Mouse (Mus musculus) midbrain, embryonic 14.5 days (tissue): ENCODE results near the gene Ctrc. TPM values are rescaled to one million over a fixed set of nuclear protein-coding genes. Genes with fewer than 3 reads are reported as not detected.

Source experiments
- ATAC-seq: fragments of 200-750 bp; cut with Nextera tagmentation; 2 replicates; pipeline ENCODE4 v1.8.0; 2017; ENCODE audit warnings: moderate number of reproducible peaks, moderate library complexity; ENCODE audit not compliant: low FRiP score, low TSS enrichment
- DNase-seq: peaks from one replicate; pipeline ENCODE4 v3.0.0-alpha.2; 2015
- H3K27ac ChIP-seq: fragments of 300-500 bp; sonication (generic); replicated peaks from 2 replicates; pipeline ENCODE4 v1.5.1; 2014; ENCODE audit warnings: mild to moderate bottlenecking, low read depth, low read length, moderate library complexity
- H3K27me3 ChIP-seq: fragments of 300-500 bp; sonication (generic); 2 replicates; pipeline ENCODE4 v1.6.1; 2014; ENCODE audit warnings: low read length, control low read depth, mixed read lengths; ENCODE audit not compliant: control insufficient read depth, insufficient read depth
- H3K36me3 ChIP-seq: fragments of 300-500 bp; sonication (generic); 2 replicates; pipeline ENCODE4 v1.6.1; 2014; ENCODE audit warnings: low read length, control low read depth; ENCODE audit not compliant: control insufficient read depth, insufficient read depth
- H3K4me1 ChIP-seq: fragments of 300-500 bp; sonication (generic); 2 replicates; pipeline ENCODE4 v1.6.1; 2014; ENCODE audit warnings: mild to moderate bottlenecking, antibody characterized with exemption, low read length, control low read depth; ENCODE audit not compliant: control insufficient read depth, insufficient read depth
- H3K4me2 ChIP-seq: fragments of 300-500 bp; sonication (generic); 2 replicates; pipeline ENCODE4 v1.6.1; 2014; ENCODE audit warnings: mild to moderate bottlenecking, low read length, moderate library complexity
- H3K4me3 ChIP-seq: fragments of 300-500 bp; sonication (generic); replicated peaks from 2 replicates; pipeline ENCODE4 v1.5.1; 2014; ENCODE audit warnings: low read depth, low read length
- H3K9ac ChIP-seq: fragments of 300-500 bp; sonication (generic); replicated peaks from 2 replicates; pipeline ENCODE4 v1.6.1; 2014; ENCODE audit warnings: mild to moderate bottlenecking, low read length, moderate library complexity
- H3K9me3 ChIP-seq: fragments of 300-500 bp; sonication (generic); 2 replicates; pipeline ENCODE4 v1.6.1; 2016; ENCODE audit warnings: low read length, control low read depth, mixed read lengths; ENCODE audit not compliant: control insufficient read depth
- WGBS: fragments of 180-500 bp; shearing (Covaris S2); extraction: QIAGEN DNeasy Blood & Tissue Kit; methylation state at CpG from one replicate; pipeline ENCODE4 v1.1.7; 2014; 5-methylcytosine and 5-hydroxymethylcytosine counted together
- polyA plus RNA-seq: library from polyadenylated mRNA; unstranded; fragments of >200 nt; fragmentation: Nextera tagmentation; extraction: Ambion mirVana; gene quantifications from 2 replicates; pipeline ENCODE4 v1.2.1, GENCODE M21; 2014

The Ctrc gene
- polyA plus RNA-seq, 1 experiment from 2014 or later = not detected

DNA sequence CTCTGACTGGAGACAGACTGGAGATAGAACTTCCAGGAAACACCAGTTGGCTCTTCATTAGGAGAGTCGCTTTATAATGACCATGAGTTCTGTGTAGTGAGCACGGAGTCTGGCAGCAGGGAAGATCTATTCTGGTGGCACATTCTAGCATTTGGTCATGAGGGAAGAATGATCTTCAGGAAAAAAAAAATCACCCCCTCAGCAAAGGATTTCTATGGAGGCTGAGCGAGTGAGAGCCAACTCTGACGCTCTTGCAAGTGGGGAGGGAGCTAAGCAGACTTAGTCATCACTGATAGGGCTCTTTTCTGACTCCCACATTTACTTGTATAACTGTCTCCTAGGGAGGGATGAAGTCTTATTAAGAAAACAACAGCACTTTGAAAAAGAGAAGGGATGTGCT is 32.9 kb upstream of the Ctrc start:
- ATAC-seq = no peak
- H3K9me3 ChIP-seq = no peaks in the 10 kb centered on the region
- no peaks in the 10 kb centered on the region for H3K27me3 ChIP-seq
- no peak overlapping the region for H3K27ac ChIP-seq
- no peak for DNase-seq
- H3K9ac ChIP-seq = no peak overlapping the region
- no peak overlapping the region for H3K4me3 ChIP-seq
- WGBS = 83% methylated on average over 4 of the region's 4 CpGs
- H3K4me1 ChIP-seq = peaks cover 8% of the 10 kb centered on the region
- H3K4me2 ChIP-seq = no peak overlapping the region
- no peaks in the 10 kb centered on the region for H3K36me3 ChIP-seq

DNA sequence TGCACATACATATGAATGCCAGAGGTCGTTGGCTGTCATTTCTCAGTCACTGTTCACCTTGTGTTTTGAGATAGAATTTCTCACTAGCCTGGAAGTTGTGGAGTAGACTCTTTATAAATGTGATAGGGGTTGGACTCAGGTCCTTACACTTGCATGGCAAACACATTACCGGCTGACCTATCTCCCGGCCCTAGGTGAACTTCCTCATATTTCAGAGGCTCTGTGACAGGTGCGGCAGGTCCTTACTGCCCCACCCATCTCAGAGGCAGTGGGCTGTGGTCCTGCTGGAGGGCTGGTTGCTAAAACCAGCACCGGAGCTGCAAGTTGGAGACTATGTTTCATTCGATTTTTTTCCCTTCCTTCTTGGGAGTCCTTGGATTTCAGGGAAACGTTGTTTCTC is 32.5 kb upstream of the Ctrc start:
- no peak overlapping the region for H3K4me2 ChIP-seq
- H3K4me3 ChIP-seq = no peak overlapping the region
- ATAC-seq (no peak), DNase-seq (no peak)
- no peaks in the 10 kb centered on the region for H3K27me3 ChIP-seq
- H3K27ac ChIP-seq = no peak overlapping the region
- peaks cover 13% of the 10 kb centered on the region for H3K4me1 ChIP-seq
- 76% methylated on average over 7 of the region's 7 CpGs for WGBS
- H3K36me3 ChIP-seq = no peaks in the 10 kb centered on the region
- no peaks in the 10 kb centered on the region for H3K9me3 ChIP-seq
- H3K9ac ChIP-seq = no peak overlapping the region

DNA sequence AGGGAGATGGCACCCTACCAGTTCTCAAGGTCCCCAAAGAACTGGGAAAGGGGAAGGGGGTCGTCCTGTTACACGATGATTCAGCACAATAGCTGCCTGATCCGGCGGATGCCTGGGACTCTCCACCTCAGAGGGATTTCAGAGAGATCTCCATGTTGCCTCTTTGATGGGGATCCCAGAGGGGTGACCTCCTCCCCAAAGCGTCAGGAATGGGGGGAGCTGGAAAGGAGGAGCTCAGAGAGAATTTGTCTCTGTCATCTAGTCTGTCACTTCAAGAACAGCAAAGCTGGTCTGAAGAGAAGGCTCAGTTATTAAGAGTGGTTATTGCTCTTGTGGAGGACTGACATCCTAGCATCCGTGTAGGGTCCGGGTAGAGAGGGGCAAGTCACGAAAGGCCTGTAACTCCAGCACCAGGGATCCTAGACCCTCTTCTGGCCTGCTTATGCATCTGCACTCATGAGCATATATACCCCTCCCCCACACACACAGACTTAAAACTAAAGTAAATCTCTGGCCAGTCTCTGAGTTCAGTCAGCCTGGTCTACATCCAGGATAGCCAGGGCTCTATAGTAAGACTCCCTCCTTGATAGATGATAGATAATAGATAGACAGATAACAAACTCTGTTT is 29.4 kb upstream of the Ctrc start:
- H3K27me3 ChIP-seq = no peaks in the 10 kb centered on the region
- peak overlapping the region; percentile 83; the same call in 1 of the 2 replicates for H3K9ac ChIP-seq
- H3K27ac ChIP-seq = peak overlapping the region; percentile 75
- ATAC-seq = peak; percentile 25; the same call in 1 of the 2 replicates
- WGBS = 9% methylated on average over 8 of the region's 8 CpGs
- peaks cover 42% of the 10 kb centered on the region for H3K4me1 ChIP-seq
- H3K9me3 ChIP-seq = no peaks in the 10 kb centered on the region
- H3K4me3 ChIP-seq = peak overlapping the region; percentile 72
- peak overlapping the region; percentile 92 for H3K4me2 ChIP-seq
- DNase-seq = peak; percentile 67
- H3K36me3 ChIP-seq = 0 out of 2 replicates have a peak, but pooled peaks cover 4% of the 10 kb centered on the region

DNA sequence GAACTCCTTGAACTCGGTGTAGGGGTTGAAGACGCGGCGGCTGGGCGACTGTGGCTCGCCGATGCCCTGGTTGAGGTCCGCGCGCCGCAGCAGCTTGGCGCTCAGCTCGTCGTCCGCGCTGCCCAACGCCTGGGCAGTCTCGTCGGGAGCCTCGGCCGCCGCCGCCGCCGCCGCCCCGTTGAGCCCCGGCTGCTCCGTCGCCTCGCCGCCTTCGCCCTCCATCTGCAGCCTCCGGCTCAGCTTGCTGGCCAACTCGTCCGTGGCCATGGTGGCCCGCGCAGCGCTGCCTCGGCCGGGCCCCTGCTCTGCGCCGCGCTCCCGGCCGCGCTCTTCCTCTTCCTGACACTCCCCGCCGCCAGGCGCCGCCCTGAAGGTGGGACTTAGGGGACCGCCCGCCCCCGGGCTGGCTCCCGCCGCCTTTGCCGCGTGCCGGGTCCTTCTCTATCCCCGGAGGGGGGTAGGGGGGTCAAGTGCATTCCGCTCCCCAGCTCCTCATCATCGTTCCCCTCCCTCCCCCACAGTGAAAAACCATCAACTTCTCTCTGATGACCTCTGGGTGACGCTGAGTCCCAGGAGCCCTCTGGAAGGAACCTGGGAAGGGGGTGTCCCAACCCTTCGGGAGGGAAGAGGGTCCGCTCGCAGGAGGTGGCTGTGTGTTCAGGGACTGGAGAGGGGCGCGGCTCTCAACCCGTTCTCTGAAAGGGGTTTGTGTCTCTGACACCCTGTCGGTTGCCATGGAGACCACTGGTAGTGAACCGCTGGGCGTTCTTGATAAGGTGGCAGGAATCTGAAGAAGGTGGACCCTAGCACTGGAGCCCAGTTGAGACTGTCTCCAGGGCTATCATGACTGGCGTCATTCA is 28.7 kb upstream of the Ctrc start, which contains the start of gene Efhd2:
Efhd2 (minus strand) TSS at position 320 of the 860 bp plus-strand sequence.
- WGBS = under 1% methylated on average over 73 of the region's 73 CpGs

DNA sequence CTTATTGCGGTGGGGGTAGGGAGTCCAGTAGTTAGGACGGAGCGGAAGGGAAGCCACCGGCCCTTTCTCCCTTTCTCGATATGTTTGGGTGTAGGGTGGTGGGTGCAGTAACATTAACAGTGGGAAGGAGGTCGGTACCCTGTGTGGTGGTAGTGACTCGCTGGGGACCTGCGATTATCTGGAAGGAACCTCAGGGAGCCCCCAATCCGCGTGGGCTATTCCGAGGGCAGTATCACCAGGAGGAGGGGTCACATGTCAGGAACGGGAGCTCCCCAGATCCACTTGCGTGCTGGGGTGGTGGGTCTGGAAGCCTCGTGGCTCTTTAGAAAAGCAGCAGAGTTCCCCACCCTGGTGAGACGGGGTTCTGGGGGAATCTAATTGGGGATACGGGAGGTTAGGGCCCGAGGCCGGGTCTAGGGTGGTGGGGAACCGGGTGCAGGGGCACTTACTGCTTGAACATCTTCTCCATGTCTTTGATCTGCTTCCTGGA is 28.0 kb upstream of the Ctrc start:
- H3K4me2 ChIP-seq = peak overlapping the region; percentile 92
- 0 out of 2 replicates have a peak, but pooled peaks cover 4% of the 10 kb centered on the region for H3K36me3 ChIP-seq
- H3K9ac ChIP-seq = peak overlapping the region; percentile 83
- WGBS = 1% methylated on average over 19 of the region's 19 CpGs
- no peaks in the 10 kb centered on the region for H3K27me3 ChIP-seq
- peak overlapping the region; percentile 72 for H3K4me3 ChIP-seq
- peaks cover 52% of the 10 kb centered on the region for H3K4me1 ChIP-seq
- ATAC-seq = no peak; the same call in 1 of the 2 replicates
- no peaks in the 10 kb centered on the region for H3K9me3 ChIP-seq
- no peak for DNase-seq
- H3K27ac ChIP-seq = peak overlapping the region; percentile 75

More for the DNA sequence above, 28.7 kb upstream of the Ctrc start, which contains the start of gene Efhd2:
- Histone ChIP-seq H3K36me3 (0 out of 2 replicates have a peak, but pooled peaks cover 4% of the 10 kb centered on the region), H3K4me1 (peaks cover 46% of the 10 kb centered on the region), H3K4me2 (peak within 1 kb of the TSS; percentile 92), H3K9me3 (no peaks in the 10 kb centered on the region), H3K4me3 (peak within 1 kb of the TSS; percentile 72), H3K27ac (peak within 1 kb of the TSS; percentile 75), H3K9ac (peak within 1 kb of the TSS; percentile 83), H3K27me3 (no peaks in the 10 kb centered on the region)
- peak; percentile 94 for DNase-seq
- peak; percentile 86 for ATAC-seq

DNA sequence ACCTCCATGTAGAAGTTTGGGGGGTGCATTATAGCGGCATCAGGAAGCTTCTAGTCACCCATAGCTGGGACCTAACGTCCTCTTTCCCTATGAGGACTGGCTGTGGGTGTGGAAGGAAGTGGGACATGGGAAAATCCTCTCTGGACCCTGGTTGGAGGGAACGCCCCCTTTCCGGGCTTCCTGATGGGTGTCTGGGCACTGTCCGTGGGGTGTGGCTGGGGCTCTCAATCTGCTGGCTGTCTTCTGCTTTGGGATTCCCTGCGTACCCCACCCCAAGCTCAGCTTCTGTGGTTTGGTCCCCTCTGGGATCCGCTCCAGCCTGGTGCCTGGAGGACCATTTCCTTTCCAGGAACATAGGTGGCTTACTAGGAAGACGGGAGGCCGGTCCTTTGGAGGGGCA is 26.8 kb upstream of the Ctrc start:
- Histone ChIP-seq H3K9me3 (no peaks in the 10 kb centered on the region), H3K27me3 (no peaks in the 10 kb centered on the region), H3K27ac (no peak overlapping the region), H3K4me2 (peak overlapping the region; percentile 92), H3K9ac (peak overlapping the region; percentile 83), H3K36me3 (0 out of 2 replicates have a peak, but pooled peaks cover 4% of the 10 kb centered on the region), H3K4me3 (peak overlapping the region; percentile 72), H3K4me1 (peaks cover 52% of the 10 kb centered on the region)
- 84% methylated on average over 9 of the region's 9 CpGs for WGBS
- DNase-seq (no peak), ATAC-seq (no peak)

DNA sequence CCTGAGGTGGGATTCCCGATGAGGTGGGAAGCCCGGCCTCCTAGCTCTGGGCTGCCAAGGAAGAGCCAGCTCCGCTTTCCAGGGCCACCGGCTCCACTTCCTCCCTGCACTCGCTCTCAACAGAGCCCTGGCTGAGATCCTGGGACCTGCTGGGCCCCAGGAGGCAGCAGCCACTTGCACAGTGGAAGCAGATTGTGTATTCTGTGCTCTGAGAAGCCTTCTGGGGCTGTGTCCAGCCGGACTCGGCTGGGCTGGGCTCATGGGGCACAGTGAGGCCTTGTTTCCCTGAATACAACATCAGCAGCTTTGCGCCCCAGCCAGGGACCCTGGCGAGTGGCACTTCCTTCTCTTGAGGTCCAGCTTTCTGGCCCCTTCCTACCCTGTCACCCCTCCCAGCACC is 25.8 kb upstream of the Ctrc start:
- Histone ChIP-seq H3K4me2 (peak overlapping the region; percentile 92), H3K4me3 (peak overlapping the region; percentile 72), H3K27me3 (no peaks in the 10 kb centered on the region), H3K36me3 (0 out of 2 replicates have a peak, but pooled peaks cover 4% of the 10 kb centered on the region), H3K9ac (peak overlapping the region; percentile 37), H3K27ac (peak overlapping the region; percentile 60), H3K4me1 (peaks cover 61% of the 10 kb centered on the region), H3K9me3 (no peaks in the 10 kb centered on the region)
- 60% methylated on average over 9 of the region's 9 CpGs for WGBS
- ATAC-seq (no peak), DNase-seq (peak; percentile 51)

DNA sequence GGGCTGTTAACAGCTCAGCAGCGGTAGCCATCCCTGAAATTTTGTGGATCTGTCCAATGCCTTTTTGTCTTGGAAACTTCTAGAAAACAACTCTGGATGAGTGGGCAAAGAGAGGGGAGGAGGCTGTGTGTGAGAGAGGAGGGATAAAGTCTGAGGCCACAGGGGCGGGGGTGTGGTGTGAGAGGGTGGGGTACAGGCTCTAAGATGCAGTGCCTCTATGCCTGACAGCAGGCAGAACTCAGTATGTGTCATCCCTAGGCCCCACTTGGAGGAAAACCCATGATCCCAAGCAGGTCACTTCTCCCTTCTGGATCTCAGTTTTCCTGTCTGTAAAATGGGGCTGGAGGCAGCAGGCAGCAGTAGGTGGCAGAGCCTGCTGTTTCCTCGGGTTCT is 25.2 kb upstream of the Ctrc start:
- DNase-seq (no peak), ATAC-seq (no peak)
- no peaks in the 10 kb centered on the region for H3K9me3 ChIP-seq
- no peak overlapping the region for H3K9ac ChIP-seq
- H3K4me1 ChIP-seq = peaks cover 61% of the 10 kb centered on the region
- peak overlapping the region; percentile 60 for H3K27ac ChIP-seq
- H3K4me2 ChIP-seq = peak overlapping the region; percentile 92
- 0 out of 2 replicates have a peak, but pooled peaks cover 4% of the 10 kb centered on the region for H3K36me3 ChIP-seq
- H3K4me3 ChIP-seq = no peak overlapping the region
- H3K27me3 ChIP-seq = no peaks in the 10 kb centered on the region
- 89% methylated on average over 3 of the region's 3 CpGs for WGBS
